Mouse (Mus musculus): ENCODE results near the gene Smg1.

The Smg1 gene

GRCm38 (mm10) chr7:118104458-118105052 lies 138.9 kb downstream of the Smg1 start:
- DNase-seq (ENCODE audit: low read depth, low spot score) = peak; percentile 74

DNA sequence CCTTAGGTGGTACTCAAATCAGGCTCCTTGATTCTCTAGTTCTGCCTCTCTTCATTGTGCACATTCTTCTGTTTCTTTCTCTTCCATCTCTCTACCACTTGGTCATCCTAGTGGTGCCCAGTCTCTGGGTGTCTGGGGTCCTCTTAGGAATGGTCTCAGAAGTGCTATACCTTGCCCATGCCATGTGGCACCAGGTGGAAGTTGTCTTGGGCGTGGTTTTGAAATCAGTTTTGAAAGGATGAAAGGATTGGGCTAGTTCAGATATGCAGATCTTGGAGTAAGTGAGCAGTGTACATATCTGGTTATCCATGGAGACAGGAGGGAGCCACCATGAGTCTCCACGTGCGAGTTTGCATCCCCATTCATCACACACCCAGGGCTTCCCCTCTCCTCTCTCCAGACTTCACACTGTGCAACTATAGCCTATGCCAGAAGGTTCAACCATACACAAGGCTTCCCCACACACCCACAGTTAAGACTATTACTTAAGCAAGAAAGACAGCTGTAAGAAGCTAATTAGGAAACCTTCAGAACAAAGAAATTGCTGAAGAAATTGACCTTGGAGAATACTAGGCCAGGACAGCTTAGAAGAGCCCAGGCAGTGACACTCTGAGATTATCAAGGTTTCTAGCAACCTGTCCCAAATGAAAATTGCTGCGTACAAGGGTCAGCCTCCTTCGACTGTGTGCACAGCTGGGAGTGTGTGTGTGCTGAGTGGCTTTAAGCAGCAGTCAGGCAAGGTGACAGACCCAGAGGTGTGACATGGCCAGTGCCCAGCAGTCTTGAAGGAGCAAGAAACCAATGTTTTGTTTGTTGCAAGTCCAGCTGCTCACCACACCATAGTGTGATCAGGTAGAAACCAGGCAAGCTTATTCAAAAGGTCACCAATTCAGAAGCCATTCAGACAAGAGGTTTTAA lies 139.7 kb downstream of the Smg1 start:
- DNase-seq (ENCODE audit: low read depth, low spot score) = no peak

- no peak for DNase-seq (ENCODE audit: low read depth, low spot score)
Measured at GRCm38 (mm10) chr7:118102678-118103461, 140.6 kb downstream of the Smg1 start.

GRCm38 (mm10) chr7:118102231-118102630 lies 141.2 kb downstream of the Smg1 start:
- peak; percentile 90 for DNase-seq (ENCODE audit: low read depth, low spot score)

- DNase-seq (ENCODE audit: low read depth, low spot score) = no peak
Measured at GRCm38 (mm10) chr7:118097615-118098014, 145.9 kb downstream of the Smg1 start.
